Mouse (Mus musculus): ENCODE measurements around the gene Irf2. TPM values are rescaled to one million over a fixed set of nuclear protein-coding genes. Genes with fewer than 3 reads are reported as not detected.

Gene Irf2
- polyA plus RNA-seq (2012; rRNA removed; ENCODE audit: low replicate concordance), result 11.0 and 16.2 TPM in 2 replicates

GRCm38 (mm10) chr8:46739003-46739949 is at the start of gene Irf2:
Gene Irf2 (plus strand): TSS chr8:46739732.

Other genes with a start within 250 kb of the Irf2 start
- 0.24 and 2.2 TPM in 2 replicates for gene Cenpu, start 187.7 kb upstream of the Irf2 start, polyA plus RNA-seq (2012; rRNA removed; ENCODE audit: low replicate concordance)
- gene Primpol, start 122.5 kb upstream of the Irf2 start, polyA plus RNA-seq (2012; rRNA removed; ENCODE audit: low replicate concordance), result 1.4 and 2.3 TPM in 2 replicates
- 9.6 and 9.7 TPM in 2 replicates for gene Casp3, start 122.4 kb upstream of the Irf2 start, polyA plus RNA-seq (2012; rRNA removed; ENCODE audit: low replicate concordance)
- gene Enpp6, start 247.2 kb downstream of the Irf2 start, polyA plus RNA-seq (2012; rRNA removed; ENCODE audit: low replicate concordance), result 1.8 and 3.3 TPM in 2 replicates

Measured in subcutaneous adipose tissue, adult 2 months (tissue).